Mouse (Mus musculus): ENCODE measurements around the gene Npw.

Npw gene

GRCm38 (mm10) chr17:24658017-24658758, at the start of gene Npw:
Gene Npw, minus strand, starts transcription at chr17:24658457.
- DNase-seq (ENCODE audit: low spot score in 2 of 2): no peak

DNA sequence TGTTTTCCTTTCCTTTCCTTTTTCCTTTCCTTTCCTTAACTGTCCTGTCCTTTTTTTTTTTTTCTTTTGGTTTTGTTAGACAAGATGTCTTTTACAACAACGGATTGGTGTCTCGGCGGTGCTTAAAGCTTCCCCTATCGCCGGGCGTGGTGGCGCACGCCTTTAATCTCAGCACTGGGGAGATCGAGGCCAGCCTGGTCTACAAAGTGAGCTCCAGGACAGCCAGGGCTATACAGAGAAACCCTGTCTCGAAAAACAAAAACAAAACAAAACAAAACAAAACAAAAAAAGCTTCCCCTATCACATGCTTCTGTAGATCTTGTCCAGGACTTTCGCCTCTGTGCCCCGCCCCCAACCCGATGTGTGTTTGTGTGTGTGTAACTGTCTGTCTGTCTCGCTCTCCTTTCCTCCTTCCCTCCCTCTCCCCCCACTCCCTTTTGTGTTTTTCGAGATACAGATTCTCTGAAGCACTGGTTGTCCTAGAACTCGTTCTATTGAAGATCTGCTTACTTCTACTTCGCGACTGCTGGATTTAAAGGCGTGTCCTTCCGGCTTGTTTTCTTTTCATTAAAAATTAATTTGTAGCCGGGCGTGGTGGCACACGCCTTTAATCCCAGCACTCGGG, 49.7 kb upstream of the Npw start:
- no peak for DNase-seq (ENCODE audit: low spot score in 2 of 2)

DNA sequence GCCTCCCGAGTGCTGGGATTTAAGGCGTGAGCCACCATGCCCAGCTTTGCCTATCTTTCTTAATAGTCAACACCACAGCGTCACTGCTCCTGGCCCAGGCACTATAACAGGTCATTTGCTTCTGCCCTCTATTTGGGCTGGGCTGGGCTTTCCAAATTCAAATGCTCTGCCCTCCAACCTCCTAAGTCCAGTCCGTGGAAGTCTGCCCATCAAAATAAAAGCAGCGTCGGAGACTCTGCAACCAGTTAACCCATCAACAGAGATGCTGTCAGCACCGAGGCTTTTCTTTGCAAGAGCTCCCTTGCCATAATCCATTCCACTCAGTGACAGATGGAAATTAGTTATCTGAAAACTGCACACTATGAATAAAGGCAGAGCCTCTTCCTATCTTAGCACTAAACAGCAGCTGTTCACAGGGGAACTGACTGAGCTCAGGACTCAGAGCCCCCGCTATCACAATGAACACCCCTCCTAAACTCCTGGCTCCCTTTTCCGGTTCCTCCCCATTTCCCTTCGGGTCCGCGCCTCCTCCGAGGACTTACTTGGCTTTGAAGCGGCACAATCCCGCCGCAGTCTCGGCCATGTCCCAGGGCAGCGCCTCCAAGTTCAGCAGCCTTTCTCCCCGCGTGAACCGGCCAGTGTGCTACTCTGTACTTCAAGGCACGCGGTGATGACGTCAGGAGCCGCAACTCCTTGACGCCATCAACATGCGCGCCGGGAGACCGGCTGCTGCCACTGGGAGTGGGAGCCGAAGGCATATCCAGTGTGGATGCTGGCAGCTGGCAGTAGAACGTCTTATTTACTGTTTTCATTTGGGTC, 48.9 kb upstream of the Npw start, which contains the start of gene Tbl3:
TSS of gene Tbl3 (minus strand) at position 679 of the 819 bp plus-strand sequence.
- DNase-seq (ENCODE audit: low spot score in 2 of 2): peak; percentile 93 to 95

- no peak for DNase-seq (ENCODE audit: low spot score in 2 of 2)
These were observed 47.6 kb upstream of the Npw start for GRCm38 (mm10) chr17:24705821-24706220.

GRCm38 (mm10) chr17:24701251-24701650, 43.0 kb upstream of the Npw start:
- no peak for DNase-seq (ENCODE audit: low spot score in 2 of 2)

DNA sequence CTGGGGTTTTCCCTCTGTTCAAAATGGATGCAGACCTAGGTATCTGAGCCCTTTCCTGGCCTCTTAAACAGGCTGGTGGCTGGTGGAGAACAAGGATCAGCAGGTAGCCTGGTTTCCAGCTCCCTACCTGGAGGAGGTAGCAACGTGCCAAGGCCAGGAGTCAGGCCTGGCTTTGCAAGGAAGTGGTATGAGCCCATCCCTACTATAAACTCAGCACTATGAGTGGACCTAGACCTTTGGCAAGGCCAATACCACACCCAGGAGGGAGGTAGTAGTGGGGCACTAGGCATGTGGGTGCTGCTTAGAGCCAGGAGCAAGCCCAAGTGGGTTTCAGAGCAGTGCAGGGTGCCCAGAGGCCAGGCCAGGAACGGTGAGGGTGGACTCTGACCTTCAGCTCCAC, 41.2 kb upstream of the Npw start:
- DNase-seq (ENCODE audit: low spot score in 2 of 2): no peak

- DNase-seq (ENCODE audit: low spot score in 2 of 2): no peak
These were observed 40.5 kb upstream of the Npw start for GRCm38 (mm10) chr17:24698715-24699114.

GRCm38 (mm10) chr17:24697985-24698384, 39.7 kb upstream of the Npw start:
- DNase-seq (ENCODE audit: low spot score in 2 of 2): no peak

DNA sequence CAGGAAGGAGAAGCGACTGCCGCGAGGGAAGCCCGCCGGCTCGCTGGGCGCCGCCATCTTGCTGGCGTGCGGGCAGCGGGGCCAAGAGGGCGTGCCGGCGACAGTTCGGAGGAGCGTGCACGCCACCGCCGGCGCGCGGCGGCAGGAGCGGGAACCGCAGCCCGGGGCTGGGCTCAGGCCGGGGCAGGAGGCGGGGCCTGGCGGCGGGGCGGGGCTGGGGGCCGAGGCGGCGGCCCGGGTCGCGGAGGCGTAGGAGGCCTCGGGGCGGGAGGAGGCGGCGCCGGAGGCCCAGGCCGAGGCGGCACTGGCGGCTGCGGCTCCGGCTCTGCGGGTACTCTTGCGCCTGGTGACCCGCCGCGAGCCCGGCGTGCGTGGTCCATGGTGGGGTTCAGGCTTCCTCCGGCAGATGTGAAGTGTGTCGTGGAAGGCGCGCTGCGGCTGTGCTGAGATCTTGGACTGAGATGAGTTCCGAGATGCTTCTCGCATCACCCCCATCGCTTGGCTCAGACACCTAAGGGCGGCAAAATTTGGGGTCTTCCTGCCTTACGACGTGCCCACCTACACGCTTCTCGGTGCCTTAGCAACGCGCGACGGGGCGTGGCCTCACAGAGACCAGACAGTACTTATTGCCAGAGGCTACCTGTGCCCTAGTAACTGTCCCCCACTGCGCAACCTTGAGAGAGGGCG, 37.9 kb upstream of the Npw start, which contains the start of the genes Gfer and Noxo1:
TSS of gene Gfer (minus strand) at position 146 of the 687 bp plus-strand sequence.
TSS of gene Noxo1 (plus strand) at position 224 of the 687 bp plus-strand sequence.
- DNase-seq (ENCODE audit: low spot score in 2 of 2): peak; percentile 52 to 67

DNA sequence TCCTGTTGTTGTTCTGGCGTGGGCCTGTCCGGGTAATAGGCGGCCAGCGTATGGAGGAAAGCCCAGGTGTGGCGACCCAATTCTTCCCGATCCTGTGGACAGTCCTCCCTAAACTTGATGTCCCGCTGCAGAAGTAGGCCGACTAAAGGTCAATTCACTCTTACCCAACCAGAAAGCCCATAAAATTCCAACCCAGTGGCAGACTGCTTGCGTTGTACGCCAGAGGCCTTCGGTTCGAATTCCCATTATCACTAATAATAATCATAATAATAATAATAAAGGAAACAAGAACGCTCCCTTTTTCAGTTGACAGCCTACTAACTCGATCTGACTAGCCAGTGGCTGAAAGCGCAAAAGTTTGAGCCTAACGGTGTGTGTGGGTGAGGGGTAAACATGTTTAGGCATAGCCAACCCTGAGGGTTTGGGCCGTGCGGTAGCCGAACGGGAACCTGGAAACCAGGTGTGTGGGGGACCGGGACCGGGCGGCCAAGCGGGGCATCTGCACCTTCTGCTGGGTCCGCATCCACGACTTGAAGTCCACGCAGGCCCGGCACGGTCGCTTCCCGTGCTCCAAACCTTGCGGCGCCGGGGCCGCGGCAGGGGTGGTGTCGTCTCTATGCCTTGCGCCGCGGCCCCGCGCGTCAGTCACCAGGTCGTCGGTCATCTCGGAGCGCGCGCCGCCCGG, 37.2 kb upstream of the Npw start:
- no peak for DNase-seq (ENCODE audit: low spot score in 2 of 2)

DNA sequence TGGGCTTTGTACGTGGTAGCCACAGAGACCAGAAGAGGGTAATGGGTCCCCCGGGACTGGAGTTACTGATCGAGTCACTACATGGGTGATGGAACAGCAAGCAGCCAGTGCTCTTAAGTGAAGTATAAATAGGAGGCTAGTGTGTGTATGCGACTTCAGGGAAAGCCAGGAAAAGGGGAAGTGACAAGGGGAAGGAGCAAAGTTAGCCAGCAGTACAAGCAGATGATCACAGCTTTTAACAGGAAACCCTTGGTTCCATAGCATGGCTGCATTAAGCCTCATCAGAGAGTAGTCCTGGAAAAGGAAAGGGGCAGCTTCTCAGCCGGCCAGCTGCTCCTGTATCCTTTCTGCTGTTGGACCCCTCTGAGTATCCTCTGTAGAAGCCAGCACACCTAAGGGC, 34.1 kb upstream of the Npw start:
- no peak for DNase-seq (ENCODE audit: low spot score in 2 of 2)

DNA sequence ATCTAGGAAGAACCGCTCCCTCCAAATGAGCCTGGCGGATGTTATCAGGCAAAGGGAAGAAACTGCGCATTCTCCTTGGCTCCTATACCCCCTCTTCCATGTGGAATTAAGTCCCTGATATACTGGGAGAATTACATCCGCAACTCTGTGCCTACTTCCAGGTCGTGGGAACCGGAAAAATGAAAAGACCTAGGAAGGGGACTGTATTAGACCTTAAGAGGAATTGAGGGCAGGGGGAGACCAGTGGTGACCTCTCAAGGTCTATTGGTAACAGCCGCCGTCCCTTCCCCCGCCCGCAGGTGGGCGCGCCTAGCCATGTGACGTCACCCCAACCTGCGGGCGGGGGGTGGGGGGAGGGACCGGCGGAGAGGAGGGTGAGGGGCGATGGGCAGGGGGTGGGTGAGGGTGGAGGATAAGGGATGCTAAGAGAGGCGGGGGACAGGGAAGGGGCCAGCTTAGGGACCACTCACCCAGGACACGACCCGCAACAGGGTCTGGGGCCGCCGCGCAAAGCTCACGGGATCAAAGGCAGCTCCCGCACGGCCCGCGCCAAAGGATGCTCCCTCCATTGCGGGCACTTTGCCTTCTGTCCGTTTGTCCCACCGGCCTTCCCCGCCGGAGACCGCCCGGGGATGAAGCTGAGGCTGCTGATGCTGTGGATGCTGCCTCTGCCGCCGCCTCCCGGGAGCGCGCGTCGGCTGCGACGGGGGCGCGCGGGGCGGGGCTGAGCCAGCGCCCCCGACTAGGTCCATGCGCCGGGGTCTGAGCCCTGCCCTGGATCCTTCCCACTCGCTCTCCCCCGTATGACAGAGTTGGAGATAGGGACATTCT, 31.2 kb upstream of the Npw start, which contains the start of gene Syngr3:
TSS of gene Syngr3 (minus strand) at position 705 of the 831 bp plus-strand sequence.
- peak in 1 of 2 experiments; percentile 34 for DNase-seq (ENCODE audit: low spot score in 2 of 2)

- DNase-seq (ENCODE audit: low spot score in 2 of 2): no peak
These were observed 29.3 kb upstream of the Npw start for GRCm38 (mm10) chr17:24687599-24687998.

DNA sequence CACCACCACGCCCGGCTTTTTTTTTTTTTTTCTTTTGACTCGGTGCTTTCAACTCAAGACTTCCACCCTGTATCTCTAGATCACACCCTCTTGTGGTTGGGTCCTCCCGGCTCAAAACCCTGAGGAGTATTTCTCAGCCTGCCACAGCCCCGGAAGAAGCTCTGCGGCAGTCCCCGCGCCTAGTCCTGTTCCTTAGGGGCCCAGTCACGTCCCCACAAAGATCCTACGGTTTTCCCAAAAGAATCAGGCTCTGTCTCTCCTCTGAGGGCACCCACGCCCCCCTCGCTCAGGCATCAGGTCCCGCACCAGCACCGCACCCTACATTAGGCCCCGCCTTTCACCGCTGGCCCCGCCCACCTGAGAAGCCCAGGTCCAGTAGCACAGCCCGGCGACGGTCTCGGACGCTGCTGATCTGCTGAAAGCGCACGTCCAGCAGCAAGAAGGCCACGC, 28.9 kb upstream of the Npw start:
- no peak for DNase-seq (ENCODE audit: low spot score in 2 of 2)

GRCm38 (mm10) chr17:24686514-24686913, 28.3 kb upstream of the Npw start:
- DNase-seq (ENCODE audit: low spot score in 2 of 2): no peak

- DNase-seq (ENCODE audit: low spot score in 2 of 2): no peak
These were observed 19.3 kb upstream of the Npw start for GRCm38 (mm10) chr17:24677500-24678080.

- DNase-seq (ENCODE audit: low spot score in 2 of 2): no peak
These were observed 18.6 kb upstream of the Npw start for GRCm38 (mm10) chr17:24676877-24677276.

GRCm38 (mm10) chr17:24676187-24676586, 17.9 kb upstream of the Npw start:
- DNase-seq (ENCODE audit: low spot score in 2 of 2): peak in 1 of 2 experiments; percentile 46

- DNase-seq (ENCODE audit: low spot score in 2 of 2): no peak
These were observed 16.0 kb upstream of the Npw start for GRCm38 (mm10) chr17:24674277-24674676.

GRCm38 (mm10) chr17:24672141-24672540, 13.9 kb upstream of the Npw start:
- DNase-seq (ENCODE audit: low spot score in 2 of 2): no peak
